Mouse (Mus musculus) adipocyte (in vitro differentiated cells): ENCODE data around the gene Tenm3.
A peak's percentile ranks its signal among the peaks of the same experiment; 100 is the strongest.

ENCODE experiments used
- DNase-seq: peaks from one replicate; pipeline ENCODE4 v3.0.0-alpha.2; 2016; ENCODE audit warnings: low spot score

Tenm3 gene

GRCm38 (mm10) chr8:48843931-48844285 is at the start of gene Tenm3:
TSS of gene Tenm3 (minus strand) at chr8:48843951.
- DNase-seq = no peak

DNA sequence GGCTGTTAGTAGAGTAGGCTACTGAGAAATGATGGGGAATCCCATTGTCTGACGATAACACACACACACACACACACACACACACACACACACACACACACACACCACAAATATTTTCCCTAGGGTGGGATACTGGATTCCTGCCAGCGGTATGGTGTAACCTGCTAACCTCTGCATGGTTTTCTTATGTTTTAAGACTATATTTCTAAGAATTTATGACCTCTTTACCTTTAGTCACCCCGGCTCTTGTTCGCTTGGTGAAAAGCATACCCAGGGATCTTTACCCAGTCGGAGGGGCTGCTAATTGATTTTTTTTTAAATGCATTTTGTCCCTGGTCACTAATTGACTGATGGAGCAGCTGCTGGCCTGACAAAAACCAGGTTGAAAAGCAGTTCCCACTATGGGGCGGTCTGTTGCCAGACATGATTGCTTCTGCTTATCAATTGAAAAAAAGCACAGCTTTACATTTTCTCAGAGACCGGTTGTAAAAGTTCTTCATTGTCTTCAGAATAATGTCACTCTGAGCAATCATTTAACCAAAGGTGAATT is 46.5 kb upstream of the Tenm3 start:
- DNase-seq = no peak

GRCm38 (mm10) chr8:48884270-48884669 is 40.5 kb upstream of the Tenm3 start:
- DNase-seq = no peak

DNA sequence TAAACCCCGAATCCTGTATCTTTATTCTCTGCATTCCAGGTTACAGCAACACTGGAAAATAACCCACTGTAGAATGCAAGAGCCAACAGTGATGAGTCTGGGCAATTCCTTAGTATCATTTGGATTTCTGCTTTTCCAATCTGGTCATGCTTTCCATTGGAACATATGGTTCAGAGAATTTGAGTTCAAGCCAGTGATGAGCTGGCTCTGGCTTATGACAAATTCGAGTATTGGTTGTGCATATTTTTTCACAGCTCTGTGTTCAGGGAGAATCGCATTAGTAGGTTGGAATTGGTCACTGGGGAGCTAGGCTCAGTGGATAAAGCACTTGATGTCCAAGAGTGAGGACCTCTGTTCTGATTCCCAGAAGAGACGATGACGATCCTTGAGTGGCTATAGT is 36.8 kb upstream of the Tenm3 start:
- DNase-seq = no peak

DNA sequence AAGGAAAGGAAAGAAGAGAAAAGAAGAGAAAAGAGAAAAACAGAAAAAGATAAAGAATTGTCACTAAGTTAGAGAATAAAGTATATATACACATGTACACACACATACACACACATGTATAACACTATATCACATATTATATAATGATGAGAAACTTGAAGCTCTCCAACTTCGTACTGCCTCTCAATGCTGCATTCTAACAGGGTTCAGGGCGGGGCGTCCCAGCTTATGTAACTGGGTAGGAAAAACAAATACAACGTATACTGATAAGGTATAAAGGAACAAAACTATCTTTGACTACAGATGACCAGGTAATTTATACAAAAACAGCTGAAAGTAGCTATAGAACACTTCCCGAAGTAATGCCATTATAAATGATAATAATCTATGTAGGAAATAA is 22.2 kb upstream of the Tenm3 start:
- DNase-seq = no peak

GRCm38 (mm10) chr8:48865485-48865884 is 21.7 kb upstream of the Tenm3 start:
- DNase-seq = no peak

DNA sequence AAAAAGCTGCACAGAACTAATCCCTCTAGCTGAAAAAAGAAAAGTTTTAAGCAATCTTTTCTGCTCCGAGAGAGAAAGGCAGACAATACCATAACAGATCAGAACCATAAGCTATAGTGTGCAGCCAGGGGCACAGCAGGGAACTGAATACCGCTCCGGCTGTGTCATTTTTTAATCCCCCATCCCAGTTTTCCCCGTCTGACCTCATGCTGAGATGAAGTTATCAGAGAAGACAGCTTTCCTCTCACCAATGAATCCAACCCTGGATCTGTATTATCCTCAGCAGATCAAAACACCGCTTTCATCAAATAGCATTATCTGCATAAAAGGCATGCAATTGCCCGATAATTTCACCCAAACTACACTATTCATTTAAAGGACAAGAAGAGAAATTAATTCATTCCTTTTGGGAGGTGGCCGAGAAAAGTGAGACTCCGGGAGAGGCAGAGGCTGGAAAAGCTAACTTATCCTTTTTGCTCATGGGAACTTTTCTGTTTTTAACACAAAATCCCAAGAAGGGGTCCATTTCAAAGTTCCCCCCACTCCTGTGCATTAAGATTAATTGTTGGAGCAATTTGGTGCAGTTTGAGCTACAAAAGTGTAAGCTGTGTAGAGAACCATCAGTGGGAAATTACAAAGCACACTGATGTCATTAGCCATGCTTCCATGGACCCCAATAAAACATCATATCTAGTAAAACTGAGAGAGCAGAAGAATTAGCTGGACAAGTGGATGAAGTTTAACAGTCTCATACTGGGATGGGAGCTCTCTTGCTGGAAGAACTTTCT is 6.7 kb upstream of the Tenm3 start:
- DNase-seq = no peak

DNA sequence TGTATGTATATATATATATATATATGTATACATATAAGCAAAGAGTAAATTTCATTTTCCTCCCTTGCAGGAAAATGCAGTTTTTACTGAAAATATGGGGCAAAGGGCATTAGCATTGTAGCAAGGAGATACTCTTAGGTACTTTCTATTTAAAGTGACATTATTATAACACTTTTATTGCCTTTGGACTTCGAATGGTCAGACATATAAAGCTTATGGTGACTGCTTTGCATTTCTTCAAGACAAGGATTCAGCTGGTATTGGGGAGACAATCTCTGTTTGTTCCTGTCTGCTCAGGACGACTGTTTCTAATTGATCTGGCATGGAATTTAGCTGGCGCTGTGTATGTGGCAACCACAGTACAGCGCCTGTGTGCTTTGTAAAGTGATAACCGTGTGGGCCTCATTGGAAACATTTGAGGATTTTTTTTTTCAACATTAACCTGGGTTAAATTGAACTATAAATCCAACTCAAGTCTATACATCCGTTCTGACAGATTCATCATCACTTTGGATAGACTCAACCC is 5.4 kb upstream of the Tenm3 start:
- no peak for DNase-seq

- no peak for DNase-seq
Measured at GRCm38 (mm10) chr8:48844961-48845360, 1.2 kb upstream of the Tenm3 start.

GRCm38 (mm10) chr8:48844370-48844905 is 687 bp upstream of the Tenm3 start:
- no peak for DNase-seq

DNA sequence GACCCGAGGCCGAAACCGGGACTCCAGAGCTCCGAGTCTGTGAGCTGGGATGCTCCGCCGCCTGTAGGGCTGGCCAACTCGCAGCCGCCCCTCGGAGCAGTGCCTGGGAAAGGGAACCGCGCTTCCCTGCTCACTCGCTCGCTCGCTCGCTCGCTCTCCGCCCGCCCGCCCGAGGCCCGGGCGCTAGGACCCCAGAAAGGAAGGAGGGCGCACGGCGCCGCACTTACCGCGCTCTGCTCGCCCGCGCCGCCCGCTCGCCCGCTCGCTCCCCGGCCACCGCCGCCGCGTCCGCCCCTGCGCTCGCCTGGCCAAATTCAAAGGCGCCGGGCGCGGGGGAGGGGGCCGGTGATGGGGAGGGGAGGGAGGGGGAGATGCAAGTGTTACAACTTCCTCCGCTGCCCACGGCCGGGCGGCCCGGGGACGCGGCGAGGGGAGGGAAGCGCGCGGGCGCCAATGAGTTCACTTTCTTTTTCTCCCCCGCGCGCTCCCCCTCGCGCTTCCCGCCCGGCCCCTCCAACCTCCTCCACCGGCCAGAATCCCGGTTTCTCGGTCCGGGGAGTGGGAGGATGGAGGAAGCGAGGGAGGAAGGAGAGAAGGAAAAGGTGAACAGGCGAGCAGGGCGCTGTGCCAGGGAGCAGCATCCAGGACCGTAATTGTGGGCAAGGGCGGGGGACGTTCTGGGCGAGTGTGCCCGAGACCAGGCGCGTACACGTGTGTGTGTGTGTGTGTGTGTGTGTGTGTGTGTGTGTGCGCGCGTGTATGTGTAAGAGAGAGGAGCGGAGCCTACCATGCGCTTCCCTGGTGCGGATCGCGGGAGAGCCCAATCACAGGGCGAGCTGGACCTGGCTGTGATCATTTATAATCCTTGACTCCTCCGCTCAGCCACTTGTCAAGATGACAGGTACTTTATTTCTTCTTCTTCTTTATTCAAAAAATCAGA is 490 bp downstream of the Tenm3 start:
- no peak for DNase-seq

GRCm38 (mm10) chr8:48842516-48842990 is 1.2 kb downstream of the Tenm3 start:
- DNase-seq = no peak

DNA sequence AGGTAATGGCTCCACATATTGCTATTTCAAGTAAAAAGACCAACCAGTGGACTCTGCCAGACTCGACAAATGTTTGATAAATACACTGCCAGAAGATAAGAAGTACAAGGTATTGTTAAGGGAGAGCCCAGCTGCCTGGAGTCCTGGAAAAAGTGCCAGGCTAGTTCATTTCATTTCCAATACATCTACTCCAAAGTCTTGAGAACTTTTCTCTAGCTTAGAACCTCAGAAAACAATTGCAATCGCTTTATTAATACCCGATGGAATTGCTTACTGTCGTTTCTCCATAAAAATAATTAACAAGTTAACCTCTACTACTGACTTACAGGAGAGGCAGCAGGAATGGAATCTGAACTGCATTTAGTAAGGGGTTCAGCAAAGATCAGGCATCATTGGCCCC is 1.7 kb downstream of the Tenm3 start:
- no peak for DNase-seq

- DNase-seq = no peak
Measured at GRCm38 (mm10) chr8:48835745-48836144, 8.0 kb downstream of the Tenm3 start.

- DNase-seq = no peak
Measured at GRCm38 (mm10) chr8:48827454-48827853, 16.3 kb downstream of the Tenm3 start.

GRCm38 (mm10) chr8:48825666-48826065 is 18.1 kb downstream of the Tenm3 start:
- no peak for DNase-seq

DNA sequence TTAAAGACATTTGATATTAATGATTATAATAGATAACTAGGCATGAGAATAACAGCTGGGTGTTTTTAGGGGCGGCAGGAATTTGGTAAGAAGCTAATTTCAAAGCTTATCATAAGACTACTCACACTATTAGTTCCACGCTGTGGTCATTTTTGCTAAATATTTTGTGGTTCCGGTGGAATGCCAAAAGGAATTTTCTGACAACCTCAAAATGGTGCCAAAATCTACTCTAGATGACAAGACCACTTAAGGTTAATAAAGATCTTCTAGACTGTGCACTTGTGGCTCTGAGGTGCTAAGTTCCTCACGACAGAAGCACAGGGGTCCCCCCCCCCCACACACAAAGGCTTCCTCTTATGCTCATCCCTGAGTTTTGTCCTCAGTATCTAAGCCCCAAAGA is 21.5 kb downstream of the Tenm3 start:
- DNase-seq = no peak

GRCm38 (mm10) chr8:48819962-48820361 is 23.8 kb downstream of the Tenm3 start:
- DNase-seq = no peak

- DNase-seq = peak; percentile 19
Measured at GRCm38 (mm10) chr8:48819348-48819747, 24.4 kb downstream of the Tenm3 start.

- no peak for DNase-seq
Measured at GRCm38 (mm10) chr8:48816941-48817340, 26.8 kb downstream of the Tenm3 start.

GRCm38 (mm10) chr8:48812196-48812741 is 31.5 kb downstream of the Tenm3 start:
- DNase-seq = no peak

- no peak for DNase-seq
Measured at GRCm38 (mm10) chr8:48810615-48811014, 33.1 kb downstream of the Tenm3 start.
